Mouse (Mus musculus): ENCODE data around the gene Card14. TPM values are rescaled to one million over a fixed set of nuclear protein-coding genes. Genes with fewer than 3 reads are reported as not detected.
"Not testable (repeated sequence)": the region's sequence is repeated elsewhere in the genome, so short reads cannot be mapped to it uniquely, and the experiment has no call there.

Gene Card14
- polyA plus RNA-seq, 1 experiment from 2014 or later, result 0.88 TPM

DNA sequence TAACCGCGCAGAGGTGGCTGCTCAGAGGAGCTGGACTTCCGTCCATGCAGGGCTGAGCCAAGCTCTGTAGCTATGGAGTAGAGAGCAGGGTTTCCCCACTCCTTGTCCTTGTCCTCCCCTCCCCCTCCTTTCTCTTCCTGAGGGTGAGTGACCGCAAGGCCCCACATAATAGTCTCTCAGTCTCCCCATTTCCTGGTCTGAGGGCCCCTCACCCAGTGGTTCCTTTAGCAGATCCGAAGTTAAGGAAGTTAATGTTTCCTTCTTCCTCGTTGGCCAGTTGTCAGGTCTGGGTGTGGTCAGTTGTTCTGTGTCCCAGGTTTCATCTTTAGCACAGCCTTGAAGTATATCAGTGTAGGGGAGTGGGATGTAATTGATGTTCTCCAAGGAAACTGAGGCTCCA lies 67.9 kb downstream of the Card14 start:
- Histone ChIP-seq H3K4me2 (replicated peaks) (no peak overlapping the region), H3K9ac (no peak overlapping the region), H3K36me3 (peaks cover 51% of the 10 kb centered on the region), H3K9me3 (no peaks in the 10 kb centered on the region), H3K27me3 (no peaks in the 10 kb centered on the region), H3K27ac (no peak overlapping the region), H3K4me3 (no peak overlapping the region), H3K4me1 (no peaks in the 10 kb centered on the region)
- WGBS, result 83% methylated on average over 6 of the region's 6 CpGs
- no peak for ATAC-seq (ENCODE audit: low FRiP score, low read depth)

DNA sequence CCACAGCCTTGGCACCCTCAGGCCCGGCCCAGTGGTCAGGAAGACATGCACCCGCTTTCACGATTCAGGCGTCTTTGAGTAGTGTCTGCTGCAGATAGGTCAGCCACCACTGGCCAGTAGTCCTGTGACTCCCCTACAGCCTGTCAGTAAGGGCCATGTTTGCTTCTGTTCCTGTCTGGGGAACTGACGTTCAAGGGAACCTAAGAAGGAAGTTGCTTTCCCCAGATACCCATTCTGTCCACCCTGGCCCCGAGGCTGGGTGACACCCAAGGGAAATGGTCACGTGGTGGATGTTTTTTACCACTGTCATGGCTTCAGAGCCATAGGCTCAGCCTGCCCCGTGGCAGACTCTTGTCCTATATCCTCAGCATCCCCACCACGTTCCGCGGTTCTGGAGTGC lies 69.8 kb downstream of the Card14 start:
- H3K9me3 ChIP-seq, result no peaks in the 10 kb centered on the region
- peaks cover 44% of the 10 kb centered on the region for H3K36me3 ChIP-seq
- H3K4me2 ChIP-seq (replicated peaks), result no peak overlapping the region
- WGBS, result 90% methylated on average over 11 of the region's 11 CpGs
- H3K27me3 ChIP-seq, result no peaks in the 10 kb centered on the region
- H3K4me1 ChIP-seq, result no peaks in the 10 kb centered on the region
- ATAC-seq (ENCODE audit: low FRiP score, low read depth), result no peak
- no peak overlapping the region for H3K4me3 ChIP-seq
- no peak overlapping the region for H3K27ac ChIP-seq
- H3K9ac ChIP-seq, result no peak overlapping the region

DNA sequence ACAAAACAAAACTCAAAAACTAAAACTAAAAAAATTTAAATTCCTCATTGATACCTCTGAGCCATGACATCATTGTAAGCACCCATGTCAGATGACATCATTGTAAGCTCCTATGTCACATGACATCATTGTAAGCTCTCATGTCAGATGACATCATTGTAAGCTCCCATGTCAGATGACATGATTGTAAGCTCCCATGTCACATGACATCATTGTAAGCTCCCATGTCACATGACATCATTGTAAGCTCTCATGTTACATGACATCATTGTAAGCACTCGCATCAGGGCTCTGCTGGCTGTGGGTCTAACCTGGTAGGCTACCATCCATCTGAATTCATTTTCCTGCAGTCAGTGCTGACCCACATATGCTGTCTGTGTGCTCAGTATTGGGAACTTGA lies 71.0 kb downstream of the Card14 start:
- Histone ChIP-seq H3K27ac (no peak overlapping the region), H3K27me3 (no peaks in the 10 kb centered on the region), H3K4me2 (replicated peaks) (no peak overlapping the region), H3K36me3 (peaks cover 44% of the 10 kb centered on the region), H3K9ac (no peak overlapping the region), H3K4me3 (no peak overlapping the region), H3K9me3 (no peaks in the 10 kb centered on the region), H3K4me1 (no peaks in the 10 kb centered on the region)
- 90% methylated on average over 1 of the region's 1 CpGs for WGBS
- no peak for ATAC-seq (ENCODE audit: low FRiP score, low read depth)

DNA sequence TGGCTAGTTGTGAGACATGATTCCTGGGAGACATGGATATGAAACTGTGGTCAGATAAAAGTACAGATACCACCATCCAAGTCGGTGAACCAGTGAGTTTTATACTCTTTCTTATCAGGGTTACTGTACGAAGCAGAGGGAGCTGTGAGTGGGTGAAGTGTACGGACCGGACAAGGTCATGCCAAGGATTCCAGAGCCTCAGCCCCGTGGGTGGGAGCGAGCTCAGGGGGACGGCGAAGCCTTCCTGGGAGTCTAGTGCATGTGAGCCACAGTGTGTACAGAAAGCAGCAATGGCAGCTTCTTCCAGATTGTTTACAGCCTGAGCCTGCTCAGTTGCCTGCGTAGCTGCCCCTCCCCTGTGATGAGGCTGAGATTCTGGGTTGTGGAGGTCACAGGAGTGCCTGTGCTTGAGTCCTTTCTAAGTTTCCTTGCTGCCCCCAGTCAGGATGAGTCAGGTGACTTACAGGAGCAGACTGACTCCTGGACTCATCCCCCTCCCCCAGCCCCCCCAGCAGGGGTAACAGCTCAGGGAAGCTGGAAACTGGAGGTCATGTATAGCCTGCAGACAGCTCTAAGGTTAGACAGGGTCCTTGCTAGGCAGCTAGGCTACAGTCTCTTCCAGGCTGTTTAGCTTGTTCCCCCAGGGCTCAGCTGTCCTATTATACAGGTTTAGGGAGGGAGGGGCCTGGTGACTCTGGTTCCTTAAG lies 74.2 kb downstream of the Card14 start:
- Histone ChIP-seq H3K36me3 (peaks cover 40% of the 10 kb centered on the region), H3K9me3 (no peaks in the 10 kb centered on the region; the same call in 1 of the 2 replicates), H3K27ac (no peak overlapping the region), H3K4me1 (no peaks in the 10 kb centered on the region), H3K4me2 (replicated peaks) (no peak overlapping the region), H3K4me3 (no peak overlapping the region), H3K27me3 (no peaks in the 10 kb centered on the region), H3K9ac (no peak overlapping the region)
- WGBS, result 83% methylated on average over 9 of the region's 9 CpGs
- ATAC-seq (ENCODE audit: low FRiP score, low read depth), result no peak

DNA sequence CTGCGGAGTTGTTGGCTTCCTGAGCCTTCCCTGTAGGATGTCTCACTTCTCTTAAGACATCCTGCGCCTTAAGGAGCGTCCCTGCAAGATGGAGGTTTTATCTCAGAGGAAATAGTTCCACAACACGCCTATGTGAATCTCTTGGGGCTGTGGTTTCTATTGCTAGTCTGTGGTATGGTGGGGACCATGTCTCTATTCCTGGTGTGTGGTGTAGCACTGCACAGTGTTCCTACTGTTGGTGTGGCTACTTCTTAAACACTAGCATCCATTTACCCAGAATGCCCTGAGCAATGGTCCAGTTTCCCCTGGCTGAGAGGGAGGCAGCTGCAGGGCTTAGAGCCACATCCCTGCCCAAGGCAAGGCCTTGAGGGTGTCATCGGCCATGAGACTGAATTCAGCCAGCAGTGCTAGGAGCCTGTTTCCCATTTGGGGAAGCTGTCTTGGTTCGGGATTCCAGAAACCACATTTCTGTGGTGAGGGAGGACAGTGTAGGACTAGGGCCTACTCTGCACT lies 74.8 kb downstream of the Card14 start:
- Histone ChIP-seq H3K27ac (no peak overlapping the region), H3K9ac (no peak overlapping the region), H3K4me1 (no peaks in the 10 kb centered on the region), H3K36me3 (peaks cover 34% of the 10 kb centered on the region), H3K4me3 (no peak overlapping the region), H3K4me2 (replicated peaks) (no peak overlapping the region), H3K27me3 (peaks cover under 1% of the 10 kb centered on the region), H3K9me3 (no peaks in the 10 kb centered on the region; the same call in 1 of the 2 replicates)
- ATAC-seq (ENCODE audit: low FRiP score, low read depth), result no peak
- 73% methylated on average over 6 of the region's 6 CpGs for WGBS

DNA sequence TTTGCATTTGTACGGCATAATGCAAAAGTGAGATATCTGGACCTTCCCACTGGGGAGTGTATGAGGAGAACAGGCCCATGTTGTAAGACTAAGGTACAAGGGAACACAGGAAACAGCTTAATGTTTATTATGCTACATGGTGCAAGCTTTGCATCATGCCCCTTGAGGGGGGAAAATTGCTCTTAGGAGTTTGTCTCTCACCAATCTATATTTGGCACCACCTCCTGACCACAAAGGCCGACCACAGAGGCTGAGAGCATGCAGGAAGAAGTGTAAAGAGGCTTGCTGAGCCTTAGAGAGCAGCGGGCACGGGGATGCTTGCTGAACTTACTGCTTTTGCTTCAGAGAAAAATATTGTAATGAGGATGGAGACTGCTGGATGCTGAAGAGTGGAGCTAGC lies 77.3 kb downstream of the Card14 start:
- H3K4me1 ChIP-seq, result peaks cover 5% of the 10 kb centered on the region
- H3K4me2 ChIP-seq (replicated peaks), result no peak overlapping the region
- no peak overlapping the region for H3K9ac ChIP-seq
- H3K4me3 ChIP-seq, result no peak overlapping the region
- H3K27ac ChIP-seq, result no peak overlapping the region
- 79% methylated on average over 4 of the region's 4 CpGs for WGBS
- peaks cover 26% of the 10 kb centered on the region for H3K27me3 ChIP-seq
- no peaks in the 10 kb centered on the region; the same call in 1 of the 2 replicates for H3K9me3 ChIP-seq
- ATAC-seq (ENCODE audit: low FRiP score, low read depth), result no peak
- H3K36me3 ChIP-seq, result peaks cover 11% of the 10 kb centered on the region

DNA sequence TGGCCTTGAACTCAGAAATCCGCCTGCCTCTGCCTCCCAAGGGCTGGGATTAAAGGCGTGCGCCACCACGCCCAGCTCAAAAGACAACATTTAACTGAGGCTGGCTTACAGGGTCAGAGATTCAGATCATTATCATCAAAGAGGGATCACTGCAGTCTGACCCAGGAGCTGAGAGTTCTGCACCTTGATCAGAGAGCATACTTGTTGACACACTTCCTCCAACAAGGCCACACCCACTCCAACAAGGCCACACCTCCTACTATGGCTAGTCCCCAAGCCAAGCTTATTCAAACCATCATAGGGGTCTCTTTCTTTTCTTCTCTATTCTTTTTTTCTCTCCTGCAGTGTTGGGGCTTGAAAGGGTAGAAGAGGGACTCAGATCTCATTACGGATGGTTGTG lies 78.7 kb downstream of the Card14 start:
- Histone ChIP-seq H3K4me2 (replicated peaks) (no peak overlapping the region), H3K27me3 (peaks cover 39% of the 10 kb centered on the region), H3K4me3 (no peak overlapping the region), H3K4me1 (peaks cover 13% of the 10 kb centered on the region), H3K36me3 (peaks cover 1% of the 10 kb centered on the region), H3K9ac (no peak overlapping the region), H3K27ac (no peak overlapping the region), H3K9me3 (no peaks in the 10 kb centered on the region; the same call in 1 of the 2 replicates)
- 89% methylated on average over 5 of the region's 5 CpGs for WGBS
- no peak for ATAC-seq (ENCODE audit: low FRiP score, low read depth)

DNA sequence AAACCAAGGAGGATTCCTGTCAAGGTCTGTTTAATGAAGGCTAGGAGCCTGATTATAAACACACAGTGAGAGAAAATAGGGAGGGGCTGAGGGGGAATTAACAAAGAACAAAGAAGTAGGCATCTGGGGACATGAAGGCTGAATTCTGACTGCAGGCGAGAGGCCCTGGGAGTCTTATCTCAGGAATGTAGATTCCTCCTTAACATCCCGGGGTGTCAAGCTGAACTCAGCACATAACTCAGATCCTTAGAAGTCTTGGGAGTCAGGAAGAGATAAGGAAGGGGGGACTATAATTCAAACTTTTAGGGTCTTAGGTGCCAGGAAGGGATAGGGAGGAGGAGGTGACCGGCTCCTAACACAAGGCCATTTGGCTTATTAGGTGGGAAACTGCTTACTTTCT lies 79.7 kb downstream of the Card14 start:
- peaks cover 49% of the 10 kb centered on the region for H3K27me3 ChIP-seq
- H3K4me3 ChIP-seq; ATAC-seq (ENCODE audit: low FRiP score, low read depth); H3K36me3 ChIP-seq; H3K9me3 ChIP-seq; H3K4me2 ChIP-seq (replicated peaks); H3K27ac ChIP-seq; H3K9ac ChIP-seq: not testable (repeated sequence)
- H3K4me1 ChIP-seq, result peaks cover 21% of the 10 kb centered on the region
- 6% methylated on average over 3 of the region's 3 CpGs for WGBS

DNA sequence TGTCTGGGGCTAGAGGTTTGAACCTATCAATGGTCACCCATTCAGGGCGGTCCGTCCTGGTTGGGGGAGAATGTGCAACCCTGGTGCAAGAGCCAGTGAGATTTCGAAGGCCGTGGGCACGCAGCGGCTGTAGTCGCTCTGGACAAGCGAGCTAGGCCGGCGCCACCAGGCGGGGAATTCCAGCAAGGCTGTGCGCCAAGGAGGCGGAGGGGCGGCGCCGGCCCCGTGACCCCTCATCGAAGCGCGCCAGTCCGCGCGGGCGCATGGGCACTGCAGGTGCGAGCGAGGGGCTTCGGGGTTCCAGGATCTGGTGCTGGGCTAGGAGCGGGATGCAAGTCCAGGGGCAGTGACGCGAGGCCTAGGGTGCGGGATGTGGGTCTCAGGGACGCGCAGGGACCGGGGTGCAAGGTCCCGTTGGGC lies 82.3 kb downstream of the Card14 start:
- H3K9ac ChIP-seq, result peak overlapping the region; percentile 75
- peaks cover 67% of the 10 kb centered on the region for H3K27me3 ChIP-seq
- H3K4me3 ChIP-seq, result peak overlapping the region; percentile 69
- H3K4me1 ChIP-seq, result peaks cover 35% of the 10 kb centered on the region
- H3K36me3 ChIP-seq, result no peaks in the 10 kb centered on the region
- H3K27ac ChIP-seq, result peak overlapping the region; percentile 48; the same call in 1 of the 2 replicates
- no peak; the same call in 1 of the 2 replicates for ATAC-seq (ENCODE audit: low FRiP score, low read depth)
- peak overlapping the region; percentile 98 for H3K4me2 ChIP-seq (replicated peaks)
- under 1% methylated on average over 35 of the region's 35 CpGs for WGBS
- H3K9me3 ChIP-seq, result no peaks in the 10 kb centered on the region; the same call in 1 of the 2 replicates

DNA sequence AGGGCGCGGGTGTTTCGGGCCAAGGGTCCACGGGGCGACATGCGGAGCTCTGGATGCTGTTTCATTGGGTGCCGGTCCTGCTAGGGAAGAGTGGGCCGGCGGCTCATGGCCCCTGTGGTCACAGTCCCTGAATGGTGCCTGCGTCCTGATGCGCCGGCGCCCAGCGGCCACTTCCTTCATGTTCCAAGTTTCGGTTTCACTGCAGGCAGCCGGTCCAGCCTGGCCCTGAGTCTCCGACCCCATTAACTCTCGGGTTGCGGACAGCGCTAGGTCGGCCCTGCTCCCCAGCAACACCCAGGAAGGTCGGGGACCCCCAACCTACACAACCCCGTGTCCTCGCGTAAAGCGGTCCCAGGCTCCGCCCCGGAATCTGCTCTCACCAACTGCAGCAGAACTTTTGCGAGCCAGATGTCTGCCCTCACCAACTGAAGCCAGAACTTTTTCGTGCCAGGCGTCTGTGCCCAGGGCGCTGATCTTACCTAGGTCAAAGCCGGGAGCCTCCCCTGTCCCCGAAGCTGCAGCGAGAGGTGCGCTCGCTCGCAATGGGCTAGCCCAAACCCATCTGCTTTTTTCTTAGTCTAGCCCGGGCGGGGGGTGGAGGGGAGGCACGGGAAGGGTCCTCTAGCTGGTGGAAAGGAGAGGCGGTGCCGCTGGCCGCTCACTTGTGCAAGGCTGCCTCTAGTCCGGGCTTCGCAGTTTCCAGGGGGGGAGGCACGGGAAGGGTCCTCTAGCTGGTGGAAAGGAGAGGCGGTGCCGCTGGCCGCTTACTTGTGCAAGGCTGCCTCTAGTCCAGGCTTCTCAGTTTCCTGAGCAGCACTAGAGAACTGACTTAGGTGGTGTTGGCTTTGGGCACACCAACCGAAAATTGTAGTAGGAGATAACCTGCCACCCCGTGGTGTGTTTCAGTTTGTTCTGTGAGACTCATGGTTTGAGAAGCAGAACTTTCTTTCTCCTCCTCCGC lies 83.0 kb downstream of the Card14 start:
- 3% methylated on average over 52 of the region's 53 CpGs for WGBS
- no peaks in the 10 kb centered on the region; the same call in 1 of the 2 replicates for H3K9me3 ChIP-seq
- H3K27ac ChIP-seq, result peak overlapping the region; percentile 48
- H3K9ac ChIP-seq, result peak overlapping the region; percentile 75
- ATAC-seq (ENCODE audit: low FRiP score, low read depth), result peak; percentile 18; the same call in 1 of the 2 replicates
- H3K36me3 ChIP-seq, result no peaks in the 10 kb centered on the region
- peaks cover 74% of the 10 kb centered on the region for H3K27me3 ChIP-seq
- H3K4me1 ChIP-seq, result peaks cover 35% of the 10 kb centered on the region
- H3K4me3 ChIP-seq, result peak overlapping the region; percentile 69
- peak overlapping the region; percentile 98 for H3K4me2 ChIP-seq (replicated peaks)

DNA sequence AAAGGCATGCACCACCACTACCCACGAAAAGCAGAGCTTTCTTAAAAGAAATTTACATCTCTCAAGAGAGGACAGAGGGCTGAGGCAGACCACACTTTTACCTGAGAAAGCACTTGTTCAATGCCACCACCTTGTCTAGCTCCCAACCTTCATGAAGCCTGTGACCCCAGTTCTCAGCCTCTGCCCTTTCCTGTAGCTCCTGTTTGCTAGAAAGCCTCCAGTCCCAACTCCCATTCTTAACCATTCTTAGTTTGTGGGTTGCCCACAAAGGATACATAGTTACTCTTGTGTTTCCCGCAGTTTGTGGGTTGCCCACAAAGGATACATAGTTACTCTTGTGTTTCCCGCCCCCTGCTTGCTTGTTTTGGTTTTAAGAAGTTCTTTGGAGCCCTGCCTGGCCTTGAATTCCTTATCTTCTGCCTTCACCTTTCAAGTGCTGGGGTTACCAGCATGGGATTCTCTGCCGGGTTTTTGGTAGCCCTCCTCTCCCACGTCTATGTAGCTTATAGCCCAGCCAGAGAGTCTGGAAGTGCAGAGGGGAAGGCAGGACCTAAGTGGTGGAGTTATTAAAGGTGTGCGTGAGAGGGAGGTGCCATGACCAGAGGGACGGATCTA lies 83.9 kb downstream of the Card14 start:
- WGBS, result 42% methylated on average over 7 of the region's 7 CpGs
- Histone ChIP-seq H3K27me3 (peaks cover 84% of the 10 kb centered on the region), H3K4me2 (replicated peaks) (peak overlapping the region; percentile 98), H3K9me3 (no peaks in the 10 kb centered on the region), H3K4me3 (peak overlapping the region; percentile 69), H3K4me1 (peaks cover 35% of the 10 kb centered on the region), H3K27ac (no peak overlapping the region), H3K36me3 (no peaks in the 10 kb centered on the region), H3K9ac (no peak overlapping the region)
- ATAC-seq (ENCODE audit: low FRiP score, low read depth), result no peak

All from limb, embryonic 13.5 days (tissue).